Mouse (Mus musculus) olfactory bulb, adult 2 months (tissue): ENCODE measurements around the gene Padi6.

ENCODE experiments used
- CTCF ChIP-seq: fragments of 200-500 bp; IDR thresholded peaks from 2 replicates; pipeline ENCODE4 v1.5.1; 2012; ENCODE audit warnings: low read depth, mild to moderate bottlenecking, low read length, moderate library complexity; ENCODE audit not compliant: insufficient read depth
- POLR2A ChIP-seq: fragments of 200-500 bp; IDR thresholded peaks from 2 replicates; pipeline ENCODE4 v1.6.1; 2012; ENCODE audit warnings: mild to moderate bottlenecking, low read depth, low read length, moderate library complexity; ENCODE audit not compliant: insufficient read depth

DNA sequence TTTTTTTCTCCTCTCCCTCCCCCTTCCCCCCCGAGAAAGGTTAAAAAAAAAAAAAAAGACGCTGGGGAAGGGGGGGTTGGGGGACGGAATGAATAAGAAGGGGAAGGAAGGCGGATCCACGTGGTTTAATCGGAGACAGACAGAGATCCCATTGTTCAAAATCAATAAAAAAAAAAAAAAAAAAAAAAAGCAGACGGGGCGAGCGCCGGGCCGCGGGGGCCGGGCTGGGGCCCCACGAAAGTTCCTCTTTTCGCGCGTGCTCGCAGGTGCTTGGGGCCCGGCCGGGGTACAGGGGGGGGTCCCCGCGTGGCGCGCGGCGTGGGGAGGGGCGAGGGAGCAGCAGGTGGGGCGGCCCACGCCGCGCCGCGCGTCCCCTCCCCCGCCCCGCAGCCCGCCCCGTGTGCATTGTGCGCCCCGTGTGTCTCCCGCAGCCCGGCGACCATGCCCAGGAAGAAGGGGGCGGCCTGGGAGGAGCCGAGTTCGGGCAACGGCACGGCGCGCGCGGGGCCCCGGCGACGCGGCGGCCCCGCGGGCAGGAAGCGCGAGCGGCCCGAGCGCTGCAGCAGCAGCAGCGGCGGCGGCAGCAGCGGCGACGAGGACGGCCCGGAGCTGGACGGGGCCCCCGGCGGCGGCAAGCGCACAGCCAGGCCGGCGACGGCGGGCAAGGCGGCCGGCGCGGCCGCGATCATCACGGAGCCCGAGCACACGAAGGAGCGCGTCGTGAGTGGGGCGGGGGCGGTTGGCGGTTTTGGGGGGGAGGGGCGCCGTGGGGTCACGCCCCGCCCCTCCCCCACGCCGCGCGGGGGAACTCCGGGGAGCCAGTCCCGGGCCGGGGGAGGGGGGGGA, 40.5 kb downstream of the Padi6 start:
- no peak for TF ChIP-seq CTCF
- no peak for TF ChIP-seq POLR2A
